Mouse (Mus musculus): Measurements from ENCODE around the gene Cpe. TPM values are rescaled to one million over a fixed set of nuclear protein-coding genes. Genes with fewer than 3 reads are reported as not detected.
"Not testable (repeated sequence)": the region's sequence is repeated elsewhere in the genome, so short reads cannot be mapped to it uniquely, and the experiment has no call there.

Gene Cpe
- total and polyA plus RNA-seq, 2 experiments: 0.28 to 1.0 TPM

DNA sequence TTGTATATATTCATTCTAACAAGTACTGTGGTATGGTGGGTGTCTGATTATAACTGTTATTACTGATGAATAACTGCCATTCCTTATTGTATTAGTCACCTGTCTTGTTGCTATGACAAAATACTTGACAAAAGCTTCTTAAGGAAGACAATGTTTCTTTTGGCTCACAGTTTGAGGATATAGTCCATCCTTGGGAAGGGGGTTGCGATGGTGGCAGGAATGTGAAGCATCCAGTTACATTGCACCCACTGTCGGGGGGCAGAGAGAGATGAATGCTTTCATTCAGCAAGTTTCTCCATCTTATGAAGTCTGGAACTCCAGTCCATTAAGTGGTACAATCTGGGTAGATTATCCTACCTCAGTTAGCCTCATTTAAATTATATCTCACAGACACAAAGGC, 19.9 kb downstream of the Cpe start:
- H3K79me2 ChIP-seq (ENCODE audit: control insufficient read depth, insufficient read depth, low read length): no peaks in the 10 kb centered on the region
- H3K36me3 ChIP-seq (ENCODE audit: control insufficient read depth, insufficient read depth, low read length): no peaks in the 10 kb centered on the region
- H3K27me3 ChIP-seq (ENCODE audit: control insufficient read depth, insufficient read depth, low read length): no peaks in the 10 kb centered on the region
- no peak overlapping the region for H3K9ac ChIP-seq (ENCODE audit: low read depth, low read length)
- no peak for DNase-seq (ENCODE audit: extremely low read depth, low read depth, low spot score)
- no peak overlapping the region for H3K4me3 ChIP-seq (ENCODE audit: insufficient read depth, low read depth, low read length)
- 80% methylated on average over 2 of the region's 2 CpGs for WGBS
- no peak overlapping the region for H3K27ac ChIP-seq (replicated peaks; ENCODE audit: insufficient read depth, low read depth, low read length)
- no peak for TF ChIP-seq POLR2A (IDR thresholded peaks at IDR 0.05; ENCODE audit: extremely low read depth, insufficient read depth, low read length)
- no peak for TF ChIP-seq CTCF (IDR thresholded peaks at IDR 0.05; ENCODE audit: low read depth, low read length)
- no peaks in the 10 kb centered on the region for H3K4me1 ChIP-seq (ENCODE audit: control insufficient read depth, insufficient read depth, low read length)

- no peak overlapping the region for H3K4me3 ChIP-seq (ENCODE audit: insufficient read depth, low read depth, low read length)
- TF ChIP-seq CTCF (IDR thresholded peaks at IDR 0.05; ENCODE audit: low read depth, low read length) (no peak), POLR2A (IDR thresholded peaks at IDR 0.05; ENCODE audit: extremely low read depth, insufficient read depth, low read length) (no peak)
- 20% methylated on average over 1 of the region's 1 CpGs for WGBS
- H3K9ac ChIP-seq (ENCODE audit: low read depth, low read length): no peak overlapping the region
- H3K4me1 ChIP-seq (ENCODE audit: control insufficient read depth, insufficient read depth, low read length): no peaks in the 10 kb centered on the region
- no peaks in the 10 kb centered on the region for H3K36me3 ChIP-seq (ENCODE audit: control insufficient read depth, insufficient read depth, low read length)
- H3K79me2 ChIP-seq (ENCODE audit: control insufficient read depth, insufficient read depth, low read length): no peaks in the 10 kb centered on the region
- no peak overlapping the region for H3K27ac ChIP-seq (replicated peaks; ENCODE audit: insufficient read depth, low read depth, low read length)
- no peaks in the 10 kb centered on the region for H3K27me3 ChIP-seq (ENCODE audit: control insufficient read depth, insufficient read depth, low read length)
- DNase-seq (ENCODE audit: extremely low read depth, low read depth, low spot score): no peak
These were observed 20.9 kb downstream of the Cpe start for GRCm38 (mm10) chr8:64671937-64672336.

DNA sequence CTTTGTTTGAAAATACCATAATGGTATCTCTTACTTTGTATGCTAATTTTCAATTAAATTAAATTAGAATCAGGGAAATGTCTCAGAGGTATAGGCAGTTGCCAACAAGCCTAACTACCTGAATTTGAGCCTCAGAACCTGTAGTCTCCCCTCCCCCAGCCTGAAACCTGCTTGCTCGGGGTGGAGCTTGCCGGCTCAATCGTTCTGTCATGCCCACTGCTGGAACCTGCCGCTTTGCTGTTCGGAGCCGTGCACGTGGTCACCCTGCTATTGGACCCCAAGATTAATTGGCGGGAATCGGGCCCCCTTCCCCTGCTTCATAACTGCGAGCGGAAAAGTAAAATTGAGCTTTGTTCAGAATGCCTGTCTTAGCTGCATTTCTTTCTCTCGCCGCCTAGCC, 26.5 kb downstream of the Cpe start:
- H3K4me1 ChIP-seq (ENCODE audit: control insufficient read depth, insufficient read depth, low read length); H3K36me3 ChIP-seq (ENCODE audit: control insufficient read depth, insufficient read depth, low read length); H3K4me3 ChIP-seq (ENCODE audit: insufficient read depth, low read depth, low read length); H3K9ac ChIP-seq (ENCODE audit: low read depth, low read length); H3K27ac ChIP-seq (replicated peaks; ENCODE audit: insufficient read depth, low read depth, low read length); DNase-seq (ENCODE audit: extremely low read depth, low read depth, low spot score); H3K79me2 ChIP-seq (ENCODE audit: control insufficient read depth, insufficient read depth, low read length); H3K27me3 ChIP-seq (ENCODE audit: control insufficient read depth, insufficient read depth, low read length): not testable (repeated sequence)
- 65% methylated on average over 13 of the region's 13 CpGs for WGBS

DNA sequence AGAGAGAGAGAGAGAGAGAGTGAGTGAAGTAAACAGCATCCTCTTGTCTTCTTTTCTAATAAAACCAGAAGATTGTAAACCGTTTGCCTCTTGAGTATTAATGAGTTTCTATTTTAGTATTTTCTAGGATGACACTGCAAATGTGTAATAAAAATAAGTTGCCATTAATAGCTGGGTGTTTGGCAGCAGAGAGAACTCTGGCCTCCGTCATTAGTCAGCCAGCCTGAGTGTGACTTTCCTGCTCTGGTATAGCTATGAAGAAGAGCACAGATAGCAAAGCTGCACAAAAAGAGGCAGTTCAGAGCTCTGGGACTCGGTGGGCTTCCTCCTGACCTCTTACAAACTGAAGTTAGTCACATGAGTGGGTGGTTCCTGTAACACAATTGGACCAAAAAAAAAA, 27.3 kb downstream of the Cpe start:
- TF ChIP-seq CTCF (IDR thresholded peaks at IDR 0.05; ENCODE audit: low read depth, low read length): no peak
- no peak for TF ChIP-seq POLR2A (IDR thresholded peaks at IDR 0.05; ENCODE audit: extremely low read depth, insufficient read depth, low read length)
- Histone ChIP-seq H3K4me3 (ENCODE audit: insufficient read depth, low read depth, low read length) (no peak overlapping the region), H3K79me2 (ENCODE audit: control insufficient read depth, insufficient read depth, low read length) (no peaks in the 10 kb centered on the region), H3K36me3 (ENCODE audit: control insufficient read depth, insufficient read depth, low read length) (no peaks in the 10 kb centered on the region), H3K27ac (replicated peaks; ENCODE audit: insufficient read depth, low read depth, low read length) (no peak overlapping the region), H3K9ac (ENCODE audit: low read depth, low read length) (no peak overlapping the region), H3K4me1 (ENCODE audit: control insufficient read depth, insufficient read depth, low read length) (no peaks in the 10 kb centered on the region), H3K27me3 (ENCODE audit: control insufficient read depth, insufficient read depth, low read length) (no peaks in the 10 kb centered on the region)
- DNase-seq (ENCODE audit: extremely low read depth, low read depth, low spot score): no peak
- 65% methylated on average over 3 of the region's 3 CpGs for WGBS

- no peak for DNase-seq (ENCODE audit: extremely low read depth, low read depth, low spot score)
- TF ChIP-seq CTCF (IDR thresholded peaks at IDR 0.05; ENCODE audit: low read depth, low read length) (no peak), POLR2A (IDR thresholded peaks at IDR 0.05; ENCODE audit: extremely low read depth, insufficient read depth, low read length) (no peak)
- H3K27me3 ChIP-seq (ENCODE audit: control insufficient read depth, insufficient read depth, low read length): no peaks in the 10 kb centered on the region
- no peaks in the 10 kb centered on the region for H3K79me2 ChIP-seq (ENCODE audit: control insufficient read depth, insufficient read depth, low read length)
- 35% methylated on average over 3 of the region's 3 CpGs for WGBS
- H3K4me3 ChIP-seq (ENCODE audit: insufficient read depth, low read depth, low read length): no peak overlapping the region
- H3K27ac ChIP-seq (replicated peaks; ENCODE audit: insufficient read depth, low read depth, low read length): no peak overlapping the region
- no peaks in the 10 kb centered on the region for H3K36me3 ChIP-seq (ENCODE audit: control insufficient read depth, insufficient read depth, low read length)
- H3K4me1 ChIP-seq (ENCODE audit: control insufficient read depth, insufficient read depth, low read length): no peaks in the 10 kb centered on the region
- no peak overlapping the region for H3K9ac ChIP-seq (ENCODE audit: low read depth, low read length)
These were observed 28.0 kb downstream of the Cpe start for GRCm38 (mm10) chr8:64664811-64665210.

DNA sequence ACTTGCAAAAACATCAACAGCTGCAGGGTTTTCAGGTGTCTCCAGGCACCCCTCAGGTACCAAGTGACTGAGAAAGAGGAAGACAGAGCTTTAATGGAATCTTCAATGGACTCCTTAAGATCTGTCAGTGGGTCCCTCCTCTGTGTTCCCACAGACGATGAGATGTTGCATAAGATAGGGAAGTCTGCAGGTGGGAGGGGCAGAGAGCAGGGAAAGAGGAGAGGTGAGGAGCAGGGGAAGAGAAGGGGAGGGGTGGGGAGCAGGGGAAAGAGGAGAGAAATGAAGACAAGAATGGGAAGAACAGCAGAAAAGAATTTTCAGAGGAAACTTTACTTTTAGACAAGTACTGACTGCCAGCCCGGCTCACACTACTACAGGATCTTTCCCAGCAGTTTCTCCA, 28.5 kb downstream of the Cpe start:
- DNase-seq (ENCODE audit: extremely low read depth, low read depth, low spot score): no peak
- no peak overlapping the region for H3K27ac ChIP-seq (replicated peaks; ENCODE audit: insufficient read depth, low read depth, low read length)
- WGBS: 47% methylated on average over 2 of the region's 2 CpGs
- H3K79me2 ChIP-seq (ENCODE audit: control insufficient read depth, insufficient read depth, low read length): no peaks in the 10 kb centered on the region
- H3K27me3 ChIP-seq (ENCODE audit: control insufficient read depth, insufficient read depth, low read length): no peaks in the 10 kb centered on the region
- H3K36me3 ChIP-seq (ENCODE audit: control insufficient read depth, insufficient read depth, low read length): no peaks in the 10 kb centered on the region
- H3K9ac ChIP-seq (ENCODE audit: low read depth, low read length): no peak overlapping the region
- H3K4me1 ChIP-seq (ENCODE audit: control insufficient read depth, insufficient read depth, low read length): no peaks in the 10 kb centered on the region
- no peak for TF ChIP-seq CTCF (IDR thresholded peaks at IDR 0.05; ENCODE audit: low read depth, low read length)
- TF ChIP-seq POLR2A (IDR thresholded peaks at IDR 0.05; ENCODE audit: extremely low read depth, insufficient read depth, low read length): no peak
- no peak overlapping the region for H3K4me3 ChIP-seq (ENCODE audit: insufficient read depth, low read depth, low read length)

Measured in liver, adult 2 months (tissue).